Mouse (Mus musculus): ENCODE data around the gene Fam107b. TPM values are rescaled to one million over a fixed set of nuclear protein-coding genes. Genes with fewer than 3 reads are reported as not detected.
A peak's percentile ranks its signal among the peaks of the same experiment; 100 is the strongest.

Gene Fam107b
- polyA plus RNA-seq, 1 experiment from 2014 or later: 21.8 TPM

DNA sequence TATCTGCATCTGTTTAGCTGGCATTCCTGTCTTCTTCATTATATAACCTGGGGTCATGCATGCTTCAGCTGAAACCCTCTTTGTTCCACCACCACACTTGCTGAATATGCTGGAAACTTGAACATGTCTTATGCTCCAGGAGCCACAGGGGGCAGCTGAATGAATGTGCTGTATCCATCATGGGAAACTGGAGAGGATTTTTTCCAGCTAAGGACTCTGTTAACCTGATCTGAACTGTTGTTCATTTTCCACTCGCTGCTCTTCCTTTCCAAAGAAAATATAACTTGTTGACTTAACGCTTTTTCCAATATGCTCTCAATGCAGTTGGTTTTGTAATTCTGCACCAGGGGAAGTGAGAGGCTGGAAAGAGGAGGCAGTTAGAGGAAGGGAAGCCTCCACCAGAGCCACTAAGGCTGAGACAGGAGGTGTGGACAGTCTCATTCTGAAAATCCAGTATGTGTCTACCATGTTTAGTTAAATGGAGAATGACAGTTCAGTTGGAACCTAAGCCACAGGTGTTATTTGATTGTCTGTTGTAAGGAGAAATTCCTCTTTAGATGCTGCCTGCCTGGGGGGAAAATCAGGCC lies 9.1 kb downstream of the Fam107b start:
- Histone ChIP-seq H3K4me3 (ENCODE audit: low read depth, low read length) (no peak overlapping the region), H3K27ac (ENCODE audit: low read depth, low read length) (no peak overlapping the region), H3K36me3 (ENCODE audit: control insufficient read depth, insufficient read depth) (no peaks in the 10 kb centered on the region), H3K27me3 (replicated peaks; ENCODE audit: control insufficient read depth, insufficient read depth, low read length) (no peaks in the 10 kb centered on the region), H3K9me3 (ENCODE audit: control insufficient read depth) (no peaks in the 10 kb centered on the region), H3K4me2 (replicated peaks; ENCODE audit: low read depth) (no peak overlapping the region), H3K4me1 (replicated peaks; ENCODE audit: control insufficient read depth, insufficient read depth, low read length) (0 out of 2 replicates have a peak, but pooled peaks cover 2% of the 10 kb centered on the region), H3K9ac (ENCODE audit: low read depth, low read length) (no peak overlapping the region)
- TF ChIP-seq CTCF (IDR thresholded peaks at IDR 0.05; ENCODE audit: low read depth): no peak; the same call in 1 of the 2 replicates
- 85% methylated on average over 2 of the region's 2 CpGs for WGBS
- no peak for ATAC-seq

DNA sequence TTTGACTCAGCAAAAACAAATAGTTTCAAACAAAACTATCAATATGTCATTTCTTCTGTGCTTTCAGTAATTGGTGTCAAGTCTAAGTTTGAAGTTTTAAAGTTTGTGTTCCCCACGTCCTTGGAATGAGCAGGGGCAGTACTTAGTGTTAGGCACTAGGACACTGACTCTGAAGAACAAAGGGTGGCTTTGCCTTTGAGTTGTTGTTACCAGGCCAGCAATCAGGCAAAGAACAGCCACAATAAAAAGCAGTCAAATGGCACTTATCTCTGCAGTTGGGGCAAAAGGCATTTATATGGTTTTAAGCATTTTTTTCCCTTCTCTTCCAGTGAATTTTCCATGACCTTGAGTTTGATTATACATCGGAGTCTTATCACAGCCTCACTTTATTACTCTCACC lies 12.5 kb downstream of the Fam107b start:
- no peaks in the 10 kb centered on the region for H3K27me3 ChIP-seq (replicated peaks; ENCODE audit: control insufficient read depth, insufficient read depth, low read length)
- ATAC-seq: no peak
- no peaks in the 10 kb centered on the region for H3K4me1 ChIP-seq (replicated peaks; ENCODE audit: control insufficient read depth, insufficient read depth, low read length)
- no peak for TF ChIP-seq CTCF (IDR thresholded peaks at IDR 0.05; ENCODE audit: low read depth)
- no peaks in the 10 kb centered on the region for H3K9me3 ChIP-seq (ENCODE audit: control insufficient read depth)
- no peak overlapping the region for H3K4me3 ChIP-seq (ENCODE audit: low read depth, low read length)
- no peak overlapping the region for H3K9ac ChIP-seq (ENCODE audit: low read depth, low read length)
- 26% methylated on average over 2 of the region's 2 CpGs for WGBS
- no peak overlapping the region for H3K4me2 ChIP-seq (replicated peaks; ENCODE audit: low read depth)
- H3K36me3 ChIP-seq (ENCODE audit: control insufficient read depth, insufficient read depth): no peaks in the 10 kb centered on the region
- H3K27ac ChIP-seq (ENCODE audit: low read depth, low read length): no peak overlapping the region

DNA sequence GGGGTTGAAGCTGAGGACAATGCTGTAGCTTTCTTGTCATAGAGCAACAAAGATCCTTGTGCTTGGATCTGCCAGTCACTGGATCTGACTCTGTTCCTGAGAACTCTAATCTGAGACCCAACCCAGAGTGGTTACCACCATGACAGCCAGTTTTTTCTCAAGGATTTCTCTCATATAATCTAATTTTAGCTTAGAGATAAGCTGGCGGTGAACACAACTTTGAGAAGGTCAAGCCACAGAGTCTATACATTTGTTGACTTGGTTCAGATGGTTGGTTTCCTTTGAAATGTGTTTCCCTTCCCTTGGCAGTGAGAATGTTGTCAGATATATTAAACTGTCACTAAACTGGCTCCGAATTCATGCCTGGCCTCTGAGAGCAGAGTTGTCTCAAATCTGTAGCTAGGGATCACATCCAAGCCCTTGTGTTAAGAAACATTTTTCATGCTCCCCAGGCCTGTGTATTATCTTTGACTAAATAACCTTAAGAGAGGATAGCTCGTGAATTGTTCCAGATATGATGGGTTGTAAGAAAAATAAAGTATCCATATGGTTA lies 15.0 kb downstream of the Fam107b start:
- ATAC-seq: no peak
- H3K9me3 ChIP-seq (ENCODE audit: control insufficient read depth): no peaks in the 10 kb centered on the region
- H3K27ac ChIP-seq (ENCODE audit: low read depth, low read length): no peak overlapping the region
- no peak for TF ChIP-seq CTCF (IDR thresholded peaks at IDR 0.05; ENCODE audit: low read depth)
- no peak overlapping the region for H3K9ac ChIP-seq (ENCODE audit: low read depth, low read length)
- WGBS: 59% methylated on average over 3 of the region's 3 CpGs
- no peak overlapping the region for H3K4me2 ChIP-seq (replicated peaks; ENCODE audit: low read depth)
- H3K27me3 ChIP-seq (replicated peaks; ENCODE audit: control insufficient read depth, insufficient read depth, low read length): no peaks in the 10 kb centered on the region
- no peaks in the 10 kb centered on the region for H3K36me3 ChIP-seq (ENCODE audit: control insufficient read depth, insufficient read depth)
- H3K4me3 ChIP-seq (ENCODE audit: low read depth, low read length): no peak overlapping the region
- H3K4me1 ChIP-seq (replicated peaks; ENCODE audit: control insufficient read depth, insufficient read depth, low read length): no peaks in the 10 kb centered on the region

DNA sequence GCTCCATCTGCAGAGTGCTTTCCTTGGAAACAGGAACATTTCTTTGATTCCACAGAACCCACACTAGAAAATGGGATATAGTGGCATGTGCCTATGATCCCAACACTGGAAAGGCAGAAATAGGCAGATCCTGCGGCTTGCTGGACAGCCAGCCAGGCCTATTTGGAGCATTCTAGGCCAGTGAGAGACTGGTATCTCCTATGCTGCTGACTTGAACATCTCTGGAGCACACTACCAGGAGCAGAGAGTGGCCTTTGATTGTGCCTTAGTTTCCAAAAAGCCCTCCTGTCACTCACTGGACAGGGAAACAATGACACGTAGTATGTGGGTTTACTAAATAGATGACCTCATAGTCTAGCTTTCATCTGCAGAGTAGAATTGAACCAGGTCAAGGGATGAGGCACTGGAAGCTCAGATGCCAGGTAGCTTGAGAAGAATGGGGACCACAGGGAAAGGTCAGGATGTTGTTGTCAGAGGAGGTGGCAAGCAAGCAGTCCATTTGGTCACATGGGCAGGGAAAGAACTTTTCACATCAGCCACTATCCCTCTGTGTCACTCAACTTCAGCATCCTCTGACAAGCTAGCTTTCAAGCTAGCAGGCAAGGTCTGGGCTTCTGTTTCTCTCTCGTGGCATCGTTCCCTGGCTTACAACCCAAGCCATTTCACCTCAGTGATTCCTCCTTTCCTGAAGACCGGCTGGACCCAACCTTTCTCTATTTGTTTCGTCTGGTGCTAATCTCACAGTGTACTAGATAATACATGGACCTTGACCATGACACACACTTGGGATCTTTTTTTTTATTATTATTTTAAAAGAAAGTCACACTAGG lies 20.0 kb downstream of the Fam107b start:
- no peak overlapping the region for H3K4me2 ChIP-seq (replicated peaks; ENCODE audit: low read depth)
- 53% methylated on average over 6 of the region's 6 CpGs for WGBS
- H3K27me3 ChIP-seq (replicated peaks; ENCODE audit: control insufficient read depth, insufficient read depth, low read length): no peaks in the 10 kb centered on the region
- TF ChIP-seq CTCF (IDR thresholded peaks at IDR 0.05; ENCODE audit: low read depth): no peak
- no peaks in the 10 kb centered on the region for H3K4me1 ChIP-seq (replicated peaks; ENCODE audit: control insufficient read depth, insufficient read depth, low read length)
- no peaks in the 10 kb centered on the region for H3K36me3 ChIP-seq (ENCODE audit: control insufficient read depth, insufficient read depth)
- H3K9me3 ChIP-seq (ENCODE audit: control insufficient read depth): no peaks in the 10 kb centered on the region
- no peak overlapping the region for H3K4me3 ChIP-seq (ENCODE audit: low read depth, low read length)
- H3K27ac ChIP-seq (ENCODE audit: low read depth, low read length): no peak overlapping the region
- H3K9ac ChIP-seq (ENCODE audit: low read depth, low read length): no peak overlapping the region
- peak; percentile 85 for ATAC-seq

DNA sequence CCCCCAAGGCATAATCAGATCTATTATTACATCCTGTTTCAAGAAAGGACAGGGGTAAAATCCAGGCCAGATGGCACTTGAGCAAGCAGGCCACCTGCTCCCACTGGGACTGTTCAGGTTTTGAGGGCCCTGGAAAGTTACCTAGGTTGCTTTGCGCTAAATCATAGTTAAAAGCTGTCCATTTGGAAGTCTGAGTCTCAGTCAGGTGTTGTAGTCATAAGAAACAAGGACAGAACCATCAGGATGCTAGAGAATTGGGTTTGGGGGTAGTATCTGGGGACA lies 20.6 kb downstream of the Fam107b start:
- Histone ChIP-seq H3K36me3 (ENCODE audit: control insufficient read depth, insufficient read depth) (no peaks in the 10 kb centered on the region), H3K9ac (ENCODE audit: low read depth, low read length) (no peak overlapping the region), H3K4me1 (replicated peaks; ENCODE audit: control insufficient read depth, insufficient read depth, low read length) (no peaks in the 10 kb centered on the region), H3K27ac (ENCODE audit: low read depth, low read length) (no peak overlapping the region), H3K9me3 (ENCODE audit: control insufficient read depth) (no peaks in the 10 kb centered on the region), H3K27me3 (replicated peaks; ENCODE audit: control insufficient read depth, insufficient read depth, low read length) (no peaks in the 10 kb centered on the region), H3K4me2 (replicated peaks; ENCODE audit: low read depth) (no peak overlapping the region), H3K4me3 (ENCODE audit: low read depth, low read length) (no peak overlapping the region)
- TF ChIP-seq CTCF (IDR thresholded peaks at IDR 0.05; ENCODE audit: low read depth): no peak
- ATAC-seq: no peak
- WGBS: 71% methylated on average over 1 of the region's 1 CpGs

DNA sequence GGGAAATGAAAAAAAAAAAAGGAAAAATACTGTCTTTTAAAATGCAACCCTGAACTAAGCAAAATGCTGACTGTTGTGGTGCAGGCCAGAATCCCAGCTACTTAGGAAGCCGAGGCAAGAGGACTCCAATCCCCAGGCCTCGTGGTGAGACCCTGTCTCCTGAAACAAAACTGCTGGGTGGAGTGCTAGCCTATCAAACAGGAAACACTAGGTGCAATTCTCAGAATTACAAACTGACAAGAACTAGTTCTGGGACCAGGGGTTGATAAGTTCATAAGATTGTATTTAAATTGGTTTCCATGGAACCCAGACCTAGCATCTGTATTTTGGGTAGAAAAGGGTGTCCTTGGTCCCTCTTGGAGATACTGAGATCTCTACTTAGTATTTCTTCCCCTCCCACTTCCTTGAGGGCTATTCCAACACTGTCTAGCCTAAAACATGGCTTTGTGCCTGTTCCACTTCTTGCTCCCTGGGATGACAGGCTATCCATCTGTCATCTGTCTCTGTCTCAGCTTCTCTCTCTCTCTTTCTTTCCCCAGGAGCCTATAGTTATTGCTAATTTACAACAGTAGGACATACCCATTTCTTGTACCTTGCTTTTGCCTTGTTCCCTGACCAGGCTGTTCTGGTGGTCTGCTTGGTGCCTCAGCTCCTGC lies 24.5 kb downstream of the Fam107b start:
- no peak overlapping the region for H3K27ac ChIP-seq (ENCODE audit: low read depth, low read length)
- ATAC-seq: no peak
- H3K4me1 ChIP-seq (replicated peaks; ENCODE audit: control insufficient read depth, insufficient read depth, low read length): no peaks in the 10 kb centered on the region
- 0 out of 2 replicates have a peak, but pooled peaks cover 3% of the 10 kb centered on the region for H3K9me3 ChIP-seq (ENCODE audit: control insufficient read depth)
- 70% methylated on average over 2 of the region's 2 CpGs for WGBS
- no peak overlapping the region for H3K4me2 ChIP-seq (replicated peaks; ENCODE audit: low read depth)
- no peaks in the 10 kb centered on the region for H3K27me3 ChIP-seq (replicated peaks; ENCODE audit: control insufficient read depth, insufficient read depth, low read length)
- TF ChIP-seq CTCF (IDR thresholded peaks at IDR 0.05; ENCODE audit: low read depth): no peak
- no peak overlapping the region for H3K9ac ChIP-seq (ENCODE audit: low read depth, low read length)
- H3K4me3 ChIP-seq (ENCODE audit: low read depth, low read length): no peak overlapping the region
- no peaks in the 10 kb centered on the region for H3K36me3 ChIP-seq (ENCODE audit: control insufficient read depth, insufficient read depth)
